Mouse (Mus musculus) myocyte (in vitro differentiated cells): ENCODE measurements at regions not wholly inside any gene's neighbourhood (a gene's known extent, or its start where the extent isn't known, plus 50 kb on each side); places are given as distances from the start of the nearest gene placed in this dataset.
"Not testable (repeated sequence)": the region's sequence is repeated elsewhere in the genome, so short reads cannot be mapped to it uniquely, and the experiment has no call there.

Experiments
- H3K27me3 ChIP-seq: one replicate; pipeline ENCODE4 v1.6.1; 2011; ENCODE audit not compliant: control insufficient read depth, insufficient read depth, insufficient read length
- H3K36me3 ChIP-seq: one replicate; pipeline ENCODE4 v1.6.1; 2011; ENCODE audit not compliant: control insufficient read depth, insufficient read depth
- H3K4me2 ChIP-seq: one replicate; pipeline ENCODE4 v1.6.1; 2011; ENCODE audit warnings: low read depth, control low read depth
- H3K4me3 ChIP-seq: one replicate; pipeline ENCODE4 v1.5.1; 2011; ENCODE audit warnings: mild to moderate bottlenecking, control low read depth, moderate library complexity
- H3K79me2 ChIP-seq: one replicate; pipeline ENCODE4 v1.6.1; 2011; ENCODE audit not compliant: control insufficient read depth, insufficient read depth
- H3ac ChIP-seq: one replicate; pipeline ENCODE4 v1.6.1; 2011; ENCODE audit not compliant: control insufficient read depth, insufficient read length
- CEBPB ChIP-seq: IDR thresholded peaks from 2 replicates; pipeline ENCODE4 v1.6.1; 2011; ENCODE audit warnings: mild to moderate bottlenecking, moderate library complexity; ENCODE audit not compliant: poor library complexity, insufficient read depth, severe bottlenecking
- E2F4 ChIP-seq: IDR thresholded peaks from one replicate; pipeline ENCODE4 v1.6.1; 2011; ENCODE audit warnings: mild to moderate bottlenecking, control low read depth, moderate library complexity; ENCODE audit not compliant: insufficient read depth
- MAX ChIP-seq: IDR thresholded peaks from one replicate; pipeline ENCODE4 v1.6.1; 2011; ENCODE audit warnings: low read depth, mild to moderate bottlenecking, control low read depth
- MYOD1 ChIP-seq, 3 experiments: IDR thresholded peaks; one replicate each; pipeline ENCODE4 v1.6.1; 2011; ENCODE audit warnings: control low read depth in 2 of 3, low read depth in 2 of 3, mild to moderate bottlenecking in 2 of 3, moderate library complexity in 1 of 3; ENCODE audit not compliant: insufficient read length in 2 of 3, control insufficient read depth in 1 of 3
- MYOG ChIP-seq, 3 experiments: IDR thresholded peaks; one replicate each; pipeline ENCODE4 v1.6.1; 2011; ENCODE audit warnings: control low read depth in 2 of 3, low read depth in 2 of 3, mild to moderate bottlenecking in 2 of 3; ENCODE audit not compliant: insufficient read length in 2 of 3, control insufficient read depth in 1 of 3, insufficient read depth in 1 of 3
- POLR2A ChIP-seq: IDR thresholded peaks from one replicate; pipeline ENCODE4 v1.6.1; 2011; ENCODE audit warnings: low read depth, mild to moderate bottlenecking, control low read depth, moderate library complexity; ENCODE audit not compliant: insufficient read length
- POLR2AphosphoS2 ChIP-seq: IDR thresholded peaks from one replicate; pipeline ENCODE4 v1.6.1; 2011; ENCODE audit warnings: low read depth, control low read depth; ENCODE audit not compliant: insufficient read length
- REST ChIP-seq: IDR thresholded peaks from one replicate; pipeline ENCODE4 v1.6.1; 2011; ENCODE audit warnings: mild to moderate bottlenecking, control low read depth, moderate library complexity; ENCODE audit not compliant: insufficient read depth, insufficient read length
- SRF ChIP-seq: IDR thresholded peaks from one replicate; pipeline ENCODE4 v1.6.1; 2011; ENCODE audit warnings: low read depth; ENCODE audit not compliant: control insufficient read depth, insufficient read length
- TCF12 ChIP-seq: IDR thresholded peaks from one replicate; pipeline ENCODE4 v1.6.1; 2011; ENCODE audit warnings: mild to moderate bottlenecking, control low read depth; ENCODE audit not compliant: poor library complexity, insufficient read depth, severe bottlenecking
- TCF3 ChIP-seq: IDR thresholded peaks from one replicate; pipeline ENCODE4 v1.6.1; 2011; ENCODE audit warnings: low read depth, control low read depth; ENCODE audit not compliant: insufficient read length
- USF1 ChIP-seq: IDR thresholded peaks from one replicate; pipeline ENCODE4 v1.6.1; 2011; ENCODE audit warnings: low read depth, mild to moderate bottlenecking, control low read depth, moderate library complexity

DNA sequence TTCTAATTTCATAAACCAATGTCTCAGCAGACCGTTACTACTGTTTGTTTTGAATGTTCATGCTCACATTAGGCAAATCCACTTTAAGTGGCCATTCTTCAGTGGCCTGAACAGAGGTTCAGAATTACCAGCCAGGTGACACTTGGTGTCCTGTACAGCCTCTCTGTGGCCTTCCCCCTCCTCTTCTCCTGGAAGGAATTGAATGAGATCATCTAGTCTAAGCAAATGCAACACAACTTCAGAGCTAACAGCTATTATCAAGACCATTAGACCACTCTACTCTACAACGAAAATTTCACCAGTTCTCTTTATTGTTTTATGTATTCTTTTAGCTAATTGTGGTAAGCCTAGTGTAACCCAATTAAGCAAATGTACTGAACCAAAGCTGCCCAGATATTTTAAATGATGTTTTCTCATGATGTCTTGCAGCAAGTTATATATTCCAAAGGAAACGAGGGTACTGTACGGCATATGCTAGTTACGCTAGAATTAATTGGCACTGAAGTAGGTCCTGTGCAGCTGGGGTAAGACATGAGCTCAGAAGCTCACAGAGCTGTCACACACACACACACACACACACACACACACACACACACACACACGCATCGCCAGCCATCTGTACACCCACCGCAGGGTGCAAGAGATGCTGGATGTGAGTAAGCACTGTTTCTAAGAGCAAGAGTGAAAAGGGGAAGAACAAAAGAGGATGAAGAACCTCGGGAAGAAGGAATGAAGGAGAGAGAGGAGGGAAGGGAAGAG is 176.7 kb upstream of the Afdn start:
- no peak overlapping the region for H3ac ChIP-seq
- no peaks in the 10 kb centered on the region for H3K79me2 ChIP-seq
- TF ChIP-seq MYOD1 (IDR thresholded peaks at IDR 0.05; ENCODE audit: control insufficient read depth in 1 of 3, insufficient read length in 2 of 3, low read depth in 2 of 3): no peak
- no peak for TF ChIP-seq REST
- no peak for TF ChIP-seq POLR2AphosphoS2
- TF ChIP-seq MAX: no peak
- no peak for TF ChIP-seq MYOG (IDR thresholded peaks at IDR 0.05; ENCODE audit: control insufficient read depth in 1 of 3, insufficient read depth in 1 of 3, insufficient read length in 2 of 3, low read depth in 2 of 3)
- TF ChIP-seq SRF: no peak
- TF ChIP-seq CEBPB: no peak
- no peak overlapping the region for H3K4me3 ChIP-seq
- no peaks in the 10 kb centered on the region for H3K27me3 ChIP-seq
- no peaks in the 10 kb centered on the region for H3K36me3 ChIP-seq
- H3K4me2 ChIP-seq: no peak overlapping the region

DNA sequence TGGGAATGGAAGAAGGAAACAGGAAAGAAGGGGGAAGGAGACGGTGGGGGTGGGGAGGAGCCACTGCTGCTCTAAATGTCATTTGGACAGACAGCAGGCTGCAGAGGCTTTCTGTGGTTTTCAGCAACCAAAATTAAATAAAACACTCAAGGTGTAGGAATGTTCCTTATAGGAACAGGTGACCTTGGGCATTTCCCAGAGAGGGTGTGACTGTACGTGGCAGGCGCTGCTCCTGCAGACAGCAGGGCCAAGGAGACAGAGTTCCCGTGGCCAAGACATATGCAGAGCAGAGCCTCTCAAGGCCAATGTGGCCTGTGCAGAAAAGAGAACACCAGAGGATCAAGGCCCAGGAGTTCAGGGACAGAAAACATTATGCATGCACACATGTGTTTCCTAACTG is 175.9 kb upstream of the Afdn start:
- Histone ChIP-seq H3K79me2 (no peaks in the 10 kb centered on the region), H3K4me3 (no peak overlapping the region), H3K4me2 (no peak overlapping the region), H3K27me3 (no peaks in the 10 kb centered on the region), H3ac (no peak overlapping the region), H3K36me3 (no peaks in the 10 kb centered on the region)
- TF ChIP-seq MYOG (IDR thresholded peaks at IDR 0.05; ENCODE audit: control insufficient read depth in 1 of 3, insufficient read depth in 1 of 3, insufficient read length in 2 of 3, low read depth in 2 of 3) (no peak), TCF3 (no peak), CEBPB (no peak), REST (no peak), SRF (no peak), E2F4 (no peak), POLR2AphosphoS2 (no peak), USF1 (no peak), TCF12 (no peak), MYOD1 (IDR thresholded peaks at IDR 0.05; ENCODE audit: control insufficient read depth in 1 of 3, insufficient read length in 2 of 3, low read depth in 2 of 3) (no peak), POLR2A (no peak), MAX (no peak)

DNA sequence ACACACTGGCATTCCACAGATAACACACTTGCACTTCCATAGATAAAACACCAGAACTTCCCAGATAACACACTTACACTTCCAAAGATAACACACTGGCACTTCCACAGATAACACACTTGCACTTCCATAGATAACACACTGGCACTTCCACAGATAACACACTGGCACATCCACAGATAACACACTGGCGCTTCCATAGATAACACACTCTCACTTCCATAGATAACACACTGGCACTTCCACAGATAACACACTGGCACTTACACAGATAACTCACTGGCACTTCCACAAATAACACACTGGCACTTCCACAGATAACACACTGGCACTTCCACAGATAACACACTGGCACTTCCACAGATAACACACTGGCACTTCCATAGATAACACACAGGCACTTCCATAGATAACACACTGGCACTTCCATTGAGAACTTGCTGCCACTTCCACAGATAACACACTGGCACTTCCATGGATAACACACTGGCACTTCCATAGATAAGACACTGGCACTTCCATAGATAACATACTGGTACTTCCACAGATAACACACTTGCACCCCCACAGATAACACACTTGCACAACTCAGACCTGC is 170.0 kb upstream of the Afdn start:
- not testable (repeated sequence) for H3K4me3 ChIP-seq, H3K79me2 ChIP-seq, H3ac ChIP-seq, H3K36me3 ChIP-seq, H3K4me2 ChIP-seq, H3K27me3 ChIP-seq
